Mouse (Mus musculus) limb, embryonic 11.5 days (tissue): ENCODE measurements around the gene Mboat7. TPM values are rescaled to one million over a fixed set of nuclear protein-coding genes. Genes with fewer than 3 reads are reported as not detected.
"Not testable (repeated sequence)": the region's sequence is repeated elsewhere in the genome, so short reads cannot be mapped to it uniquely, and the experiment has no call there.

Experiments used
- ATAC-seq: fragments of 200-750 bp; cut with Nextera tagmentation; 2 replicates; pipeline ENCODE4 v1.8.0; 2017; ENCODE audit warnings: low read depth; ENCODE audit not compliant: insufficient number of reproducible peaks, low FRiP score, low TSS enrichment
- DNase-seq: peaks from one replicate; pipeline ENCODE4 v3.0.0-alpha.2; 2015; ENCODE audit warnings: low spot score
- H3K27ac ChIP-seq: fragments of 300-500 bp; sonication (generic); replicated peaks from 2 replicates; pipeline ENCODE4 v1.5.1; 2014; ENCODE audit warnings: low read depth, mild to moderate bottlenecking, low read length
- H3K27me3 ChIP-seq: fragments of 300-500 bp; sonication (generic); 2 replicates; pipeline ENCODE4 v1.6.1; 2014; ENCODE audit warnings: mild to moderate bottlenecking, low read length, mixed read lengths; ENCODE audit not compliant: control insufficient read depth, insufficient read depth
- H3K36me3 ChIP-seq: fragments of 300-500 bp; sonication (generic); 2 replicates; pipeline ENCODE4 v1.6.1; 2014; ENCODE audit warnings: mild to moderate bottlenecking, low read length, moderate library complexity, mixed read lengths; ENCODE audit not compliant: control insufficient read depth, insufficient read depth
- H3K4me1 ChIP-seq: fragments of 300-500 bp; sonication (generic); 2 replicates; pipeline ENCODE4 v1.6.1; 2014; ENCODE audit warnings: low read length, mixed read lengths; ENCODE audit not compliant: control insufficient read depth, insufficient read depth
- H3K4me2 ChIP-seq: fragments of 300-500 bp; sonication (generic); 2 replicates; pipeline ENCODE4 v1.6.1; 2014; ENCODE audit warnings: low read depth, mild to moderate bottlenecking, moderate library complexity; ENCODE audit not compliant: severe bottlenecking
- H3K4me3 ChIP-seq: fragments of 300-500 bp; sonication (generic); 2 replicates; pipeline ENCODE4 v1.5.1; 2014; ENCODE audit warnings: low read depth, low read length
- H3K9ac ChIP-seq: fragments of 300-500 bp; sonication (generic); 2 replicates; pipeline ENCODE4 v1.6.1; 2014; ENCODE audit warnings: mild to moderate bottlenecking, low read length
- H3K9me3 ChIP-seq: fragments of 300-500 bp; sonication (generic); 2 replicates; pipeline ENCODE4 v1.6.1; 2016; ENCODE audit warnings: low read length; ENCODE audit not compliant: control insufficient read depth
- WGBS: fragments of 180-500 bp; shearing (Covaris S2); extraction: QIAGEN DNeasy Blood & Tissue Kit; methylation state at CpG from one replicate; pipeline ENCODE4 v1.1.7; 2014; 5-methylcytosine and 5-hydroxymethylcytosine counted together
- polyA plus RNA-seq: library from polyadenylated mRNA; unstranded; fragments of >200 nt; fragmentation: Nextera tagmentation; extraction: Ambion mirVana; gene quantifications from 2 replicates; pipeline ENCODE4 v1.2.1, GENCODE M21; 2014

The Mboat7 gene
- polyA plus RNA-seq, 1 experiment from 2014 or later, result 41.2 TPM

DNA sequence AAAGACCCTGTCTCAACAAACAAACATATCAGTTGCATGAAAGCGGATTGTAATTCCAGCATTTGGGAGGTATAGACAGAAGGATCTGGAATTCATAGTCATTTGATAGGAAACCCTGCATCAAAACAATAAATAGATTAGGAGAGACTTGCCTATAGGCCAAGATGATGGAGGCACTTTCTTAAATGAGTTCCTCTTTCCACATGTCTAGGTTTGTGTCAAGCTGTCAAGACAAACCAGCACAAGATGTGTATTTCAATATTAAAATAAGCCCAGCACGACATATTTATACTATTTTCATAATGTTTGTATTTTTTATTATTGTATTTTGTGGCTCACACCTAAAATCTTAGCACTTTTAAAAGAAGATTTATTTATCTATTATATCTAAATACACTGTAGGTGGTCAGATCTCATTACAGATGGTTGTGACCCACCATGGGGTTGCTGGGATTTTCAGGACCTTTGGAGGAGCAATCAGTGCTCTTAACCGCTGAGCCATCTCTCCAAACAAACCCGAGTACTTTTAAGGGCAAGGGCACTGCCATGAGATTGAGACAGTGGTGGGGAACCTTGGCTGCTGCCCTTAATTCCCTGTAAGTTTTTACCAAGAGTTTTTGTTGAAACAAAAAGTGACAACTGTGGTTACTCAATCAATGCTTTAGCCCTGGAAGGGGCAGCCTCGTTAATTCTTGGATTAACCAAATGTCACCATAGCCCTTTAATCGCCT lies 10.0 kb upstream of the Mboat7 start:
- H3K36me3 ChIP-seq, result peaks cover 22% of the 10 kb centered on the region
- ATAC-seq, result peak; percentile 50

DNA sequence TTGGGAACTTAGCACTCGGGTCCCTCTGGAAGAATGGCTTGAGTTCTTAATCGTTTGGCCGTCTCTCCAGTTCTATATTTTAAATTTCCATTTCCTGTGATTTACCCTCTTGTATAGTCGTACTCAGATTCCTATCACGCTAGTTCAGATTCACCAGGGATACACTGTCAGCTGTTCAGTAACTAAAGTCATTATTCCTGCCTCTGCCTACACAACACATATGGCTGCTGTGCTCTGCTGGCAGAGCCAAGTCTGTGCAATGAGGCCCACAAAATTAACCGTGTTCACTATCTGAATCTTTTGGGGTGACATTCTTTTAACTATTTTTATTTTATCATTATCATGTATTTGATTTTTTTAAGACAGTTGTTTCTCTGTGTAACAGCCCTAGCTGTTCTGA lies 5.1 kb upstream of the Mboat7 start:
- ATAC-seq, result no peak
- WGBS, result 94% methylated on average over 6 of the region's 6 CpGs
- no peak overlapping the region for H3K9ac ChIP-seq
- peaks cover 13% of the 10 kb centered on the region; the same call in 1 of the 2 replicates for H3K36me3 ChIP-seq
- 0 out of 2 replicates have a peak, but pooled peaks cover 8% of the 10 kb centered on the region for H3K4me1 ChIP-seq
- H3K4me2 ChIP-seq, result no peak overlapping the region
- no peaks in the 10 kb centered on the region for H3K27me3 ChIP-seq
- H3K4me3 ChIP-seq, result no peak overlapping the region
- no peak for DNase-seq
- no peak overlapping the region for H3K27ac ChIP-seq
- H3K9me3 ChIP-seq, result no peaks in the 10 kb centered on the region

More for the DNA sequence above, 10.0 kb upstream of the Mboat7 start:
- 0 out of 2 replicates have a peak overlapping the region, but pooled peaks have one; percentile 16 for H3K27ac ChIP-seq
- H3K4me1 ChIP-seq, result peaks cover 3% of the 10 kb centered on the region; the same call in 1 of the 2 replicates
- 21% methylated on average over 6 of the region's 6 CpGs for WGBS
- H3K9ac ChIP-seq, result peak overlapping the region; percentile 94
- no peak for DNase-seq
- H3K9me3 ChIP-seq, result no peaks in the 10 kb centered on the region
- H3K4me2 ChIP-seq, result peak overlapping the region; percentile 41
- no peaks in the 10 kb centered on the region for H3K27me3 ChIP-seq
- peak overlapping the region; percentile 90 for H3K4me3 ChIP-seq

DNA sequence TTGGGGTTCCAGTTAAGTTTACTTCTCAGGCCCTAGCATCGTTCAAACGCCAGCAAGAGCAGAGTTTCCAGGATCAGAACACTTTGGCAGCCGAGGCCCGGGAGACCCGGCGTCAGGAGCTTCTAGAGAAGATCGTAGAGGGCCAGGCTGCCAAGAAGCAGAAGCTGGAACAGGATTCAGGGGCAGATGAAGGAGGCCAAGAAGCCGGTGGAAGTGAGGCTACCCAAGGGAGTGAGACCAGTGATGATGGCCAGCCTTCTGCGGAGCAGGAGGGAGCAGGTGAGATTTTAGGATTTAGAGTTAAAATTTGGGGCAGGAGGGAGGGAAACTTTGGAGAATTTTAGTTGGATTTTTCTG lies 1.6 kb upstream of the Mboat7 start:
- H3K27me3 ChIP-seq, ATAC-seq, H3K9me3 ChIP-seq: not testable (repeated sequence)
- H3K27ac ChIP-seq, result peak overlapping the region; percentile 93
- H3K4me3 ChIP-seq, result peak overlapping the region; percentile 67
- peak; percentile 29 for DNase-seq
- H3K9ac ChIP-seq, result peak overlapping the region; percentile 84
- peak overlapping the region; percentile 87 for H3K4me2 ChIP-seq
- H3K36me3 ChIP-seq, result peaks cover 13% of the 10 kb centered on the region; the same call in 1 of the 2 replicates
- WGBS, result 5% methylated on average over 9 of the region's 9 CpGs
- H3K4me1 ChIP-seq, result peaks cover 15% of the 10 kb centered on the region; the same call in 1 of the 2 replicates

- Histone ChIP-seq H3K9ac (peak overlapping the region; percentile 84), H3K4me1 (peaks cover 15% of the 10 kb centered on the region; the same call in 1 of the 2 replicates), H3K27ac (peak overlapping the region; percentile 93), H3K9me3 (no peaks in the 10 kb centered on the region), H3K4me3 (peak overlapping the region; percentile 67), H3K36me3 (peaks cover 13% of the 10 kb centered on the region; the same call in 1 of the 2 replicates), H3K4me2 (peak overlapping the region; percentile 87), H3K27me3 (no peaks in the 10 kb centered on the region)
- ATAC-seq (peak; percentile 71), DNase-seq (peak; percentile 81)
- WGBS, result under 1% methylated on average over 54 of the region's 55 CpGs
Observed at GRCm38 (mm10) chr7:3694076-3694948, 989 bp upstream of the Mboat7 start.

DNA sequence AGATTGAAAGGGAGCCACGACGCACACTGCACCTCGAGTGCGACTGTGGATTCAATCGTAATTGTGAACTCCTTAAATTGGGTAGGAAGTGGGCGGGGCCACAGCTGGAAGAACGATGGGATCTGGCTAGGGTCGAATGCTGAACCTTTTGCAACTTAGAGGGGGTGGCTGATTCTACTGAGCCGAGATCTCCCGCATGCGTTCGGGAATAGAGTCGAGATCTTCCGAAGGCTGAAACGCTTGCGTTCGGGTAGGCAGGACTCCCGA lies 419 bp upstream of the Mboat7 start:
- H3K9ac ChIP-seq, result peak overlapping the region; percentile 84
- H3K4me2 ChIP-seq, result peak overlapping the region; percentile 87
- ATAC-seq, result no peak; the same call in 1 of the 2 replicates
- WGBS, result under 1% methylated on average over 18 of the region's 18 CpGs
- H3K27me3 ChIP-seq, result no peaks in the 10 kb centered on the region
- H3K4me1 ChIP-seq, result peaks cover 15% of the 10 kb centered on the region; the same call in 1 of the 2 replicates
- peaks cover 9% of the 10 kb centered on the region; the same call in 1 of the 2 replicates for H3K36me3 ChIP-seq
- H3K9me3 ChIP-seq, result no peaks in the 10 kb centered on the region
- DNase-seq, result no peak
- H3K4me3 ChIP-seq, result peak overlapping the region; percentile 67
- peak overlapping the region; percentile 93 for H3K27ac ChIP-seq

DNA sequence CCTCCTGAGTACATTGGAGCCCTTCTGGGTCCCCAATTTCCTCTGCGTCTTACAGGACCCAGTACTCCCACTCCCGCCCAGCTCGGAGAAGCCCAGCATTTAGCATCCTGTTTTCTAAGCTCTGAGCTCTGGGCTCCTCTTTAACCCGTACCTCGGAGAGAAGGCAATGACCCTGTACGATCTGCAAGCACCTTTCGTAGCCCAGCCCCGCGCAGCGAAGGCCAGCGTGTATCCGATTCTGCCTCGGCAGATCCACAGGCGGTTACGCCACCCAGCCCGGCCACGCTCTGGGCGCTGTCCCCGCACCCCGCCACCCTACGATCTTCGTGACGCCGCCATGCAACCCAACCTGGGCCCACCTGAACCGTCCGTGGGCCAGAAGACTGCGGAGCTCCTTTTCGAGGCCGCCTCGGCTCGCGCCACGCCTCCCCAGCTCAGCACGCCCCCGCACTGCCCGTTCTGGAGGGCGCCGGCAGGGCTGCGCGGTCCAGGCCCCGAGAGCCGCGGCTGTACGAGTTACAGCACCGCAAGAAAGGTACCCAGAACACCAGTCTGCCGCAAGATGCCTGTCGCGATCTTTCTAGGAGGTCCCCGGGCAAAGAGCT lies 839 bp downstream of the Mboat7 start, which contains the start of gene Tsen34:
TSS of gene Tsen34 (plus strand) at position 482 of the 605 bp plus-strand sequence.
- no peaks in the 10 kb centered on the region for H3K27me3 ChIP-seq
- H3K4me3 ChIP-seq, result peak within 1 kb of the TSS; percentile 67
- H3K36me3 ChIP-seq, result peaks cover 3% of the 10 kb centered on the region; the same call in 1 of the 2 replicates
- peak within 1 kb of the TSS; percentile 93 for H3K27ac ChIP-seq
- peak within 1 kb of the TSS; percentile 87 for H3K4me2 ChIP-seq
- H3K9ac ChIP-seq, result peak within 1 kb of the TSS; percentile 84
- ATAC-seq, result peak; percentile 1
- under 1% methylated on average over 49 of the region's 49 CpGs for WGBS
- H3K9me3 ChIP-seq, result no peaks in the 10 kb centered on the region
- DNase-seq, result no peak
- peaks cover 15% of the 10 kb centered on the region; the same call in 1 of the 2 replicates for H3K4me1 ChIP-seq

- Histone ChIP-seq H3K27me3 (no peaks in the 10 kb centered on the region), H3K9me3 (no peaks in the 10 kb centered on the region), H3K4me3 (peak overlapping the region; percentile 67), H3K36me3 (peaks cover 3% of the 10 kb centered on the region; the same call in 1 of the 2 replicates), H3K9ac (peak overlapping the region; percentile 84), H3K4me2 (peak overlapping the region; percentile 87), H3K27ac (no peak overlapping the region), H3K4me1 (peaks cover 15% of the 10 kb centered on the region; the same call in 1 of the 2 replicates)
- ATAC-seq (no peak), DNase-seq (no peak)
- 32% methylated on average over 3 of the region's 3 CpGs for WGBS
Observed at GRCm38 (mm10) chr7:3691919-3692318, 1.4 kb downstream of the Mboat7 start.
